Mouse (Mus musculus): ENCODE measurements around the gene Bpifc.

GRCm38 (mm10) chr10:85966476-85966875, 45.2 kb downstream of the Bpifc start:
- TF ChIP-seq CTCF (IDR thresholded peaks at IDR 0.05) (no peak), EP300 (IDR thresholded peaks at IDR 0.05) (no peak)

Data from lung, postnatal 0 days (tissue).